Mouse (Mus musculus) intestine, embryonic 14.5 days (tissue): ENCODE results near the gene Vrk2. TPM values are rescaled to one million over a fixed set of nuclear protein-coding genes. Genes with fewer than 3 reads are reported as not detected.

ENCODE experiments used
- ATAC-seq: fragments of 200-750 bp; cut with Nextera tagmentation; replicated peaks from 2 replicates; pipeline ENCODE4 v1.8.0; 2017; ENCODE audit warnings: low read depth, moderate number of reproducible peaks, moderate TSS enrichment, moderate library complexity; ENCODE audit not compliant: low FRiP score, low TSS enrichment
- DNase-seq: peaks from one replicate; pipeline ENCODE4 v3.0.0-alpha.2; 2018; ENCODE audit warnings: low spot score
- H3K27ac ChIP-seq: fragments of 300-500 bp; sonication (generic); 2 replicates; pipeline ENCODE4 v1.5.1; 2014; ENCODE audit warnings: low read depth, mild to moderate bottlenecking, control low read depth
- H3K27me3 ChIP-seq: fragments of 300-500 bp; sonication (generic); replicated peaks from 2 replicates; pipeline ENCODE4 v1.6.1; 2014; ENCODE audit warnings: low read length, control low read depth; ENCODE audit not compliant: control insufficient read depth, insufficient read depth
- H3K36me3 ChIP-seq: fragments of 300-500 bp; sonication (generic); 2 replicates; pipeline ENCODE4 v1.6.1; 2014; ENCODE audit warnings: low read length, control low read depth; ENCODE audit not compliant: control insufficient read depth, insufficient read depth
- H3K4me1 ChIP-seq: fragments of 300-500 bp; sonication (generic); replicated peaks from 2 replicates; pipeline ENCODE4 v1.6.1; 2014; ENCODE audit warnings: low read length, control low read depth, mixed read lengths; ENCODE audit not compliant: control insufficient read depth, insufficient read depth
- H3K4me2 ChIP-seq: fragments of 300-500 bp; sonication (generic); 2 replicates; pipeline ENCODE4 v1.6.1; 2014; ENCODE audit warnings: low read length
- H3K4me3 ChIP-seq: fragments of 300-500 bp; sonication (generic); 2 replicates; pipeline ENCODE4 v1.5.1; 2014; ENCODE audit warnings: low read depth, low read length, control low read depth, mixed read lengths
- H3K9ac ChIP-seq: fragments of 300-500 bp; sonication (generic); 2 replicates; pipeline ENCODE4 v1.6.1; 2014; ENCODE audit warnings: mild to moderate bottlenecking, low read length
- H3K9me3 ChIP-seq: fragments of 300-500 bp; sonication (generic); 2 replicates; pipeline ENCODE4 v1.6.1; 2016; ENCODE audit warnings: low read length, control low read depth; ENCODE audit not compliant: control insufficient read depth
- WGBS: fragments of 180-500 bp; shearing (Covaris S2); extraction: QIAGEN DNeasy Blood & Tissue Kit; methylation state at CpG from one replicate; pipeline ENCODE4 v1.1.7; 2014; 5-methylcytosine and 5-hydroxymethylcytosine counted together
- polyA plus RNA-seq: library from polyadenylated mRNA; unstranded; fragments of >200 nt; fragmentation: Nextera tagmentation; extraction: Ambion mirVana; gene quantifications from 2 replicates; pipeline ENCODE4 v1.2.1, GENCODE M21; 2014

Vrk2 gene
- polyA plus RNA-seq, 1 experiment from 2014 or later, result 26.3 TPM

DNA sequence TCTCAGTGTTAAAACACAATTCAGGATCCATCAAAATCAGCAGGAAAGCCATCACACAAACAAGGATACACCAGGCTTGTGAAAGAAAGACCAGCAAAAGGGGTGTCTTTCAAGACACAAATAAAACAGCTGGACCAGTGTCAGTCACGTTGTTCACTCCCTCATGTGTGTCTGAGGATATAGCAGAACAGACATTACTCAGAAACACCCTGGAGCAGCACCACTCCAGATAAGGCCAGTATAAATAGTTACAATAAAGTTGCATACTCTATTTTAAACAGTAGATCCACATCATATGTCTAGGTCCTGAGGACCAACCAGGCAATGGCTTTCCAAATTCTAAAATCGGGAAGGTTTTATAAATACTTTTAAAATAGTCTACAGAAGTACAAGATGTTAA is 77.7 kb downstream of the Vrk2 start:
- Histone ChIP-seq H3K4me3 (no peak overlapping the region), H3K4me1 (no peaks in the 10 kb centered on the region), H3K4me2 (no peak overlapping the region), H3K36me3 (no peaks in the 10 kb centered on the region), H3K9ac (no peak overlapping the region), H3K27ac (no peak overlapping the region), H3K9me3 (no peaks in the 10 kb centered on the region), H3K27me3 (no peaks in the 10 kb centered on the region)
- DNase-seq (no peak), ATAC-seq (no peak)
- WGBS, result 70% methylated on average over 2 of the region's 2 CpGs

DNA sequence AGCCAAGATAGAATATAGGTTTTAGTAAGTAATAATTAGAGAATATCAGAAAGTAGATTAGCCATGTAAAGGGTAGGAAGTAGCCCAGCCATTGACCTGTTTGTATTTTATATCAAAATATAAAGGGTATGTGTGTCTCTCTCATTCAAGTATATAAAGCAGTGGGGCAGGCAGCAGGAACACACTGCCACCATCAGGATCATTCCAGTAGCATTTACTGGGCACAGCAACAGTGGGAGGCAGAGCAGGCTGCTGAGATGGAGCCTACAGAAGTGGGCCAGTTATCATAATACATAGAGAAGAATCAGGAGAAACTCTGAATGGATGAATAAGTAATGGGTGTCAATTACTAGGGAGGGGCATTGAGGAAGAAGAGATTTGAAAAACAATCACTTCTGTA is 80.1 kb downstream of the Vrk2 start:
- no peaks in the 10 kb centered on the region for H3K27me3 ChIP-seq
- no peaks in the 10 kb centered on the region for H3K4me1 ChIP-seq
- H3K4me2 ChIP-seq, result no peak overlapping the region
- no peak overlapping the region for H3K9ac ChIP-seq
- no peak overlapping the region for H3K27ac ChIP-seq
- no peaks in the 10 kb centered on the region for H3K36me3 ChIP-seq
- DNase-seq (no peak), ATAC-seq (no peak)
- H3K4me3 ChIP-seq, result no peak overlapping the region
- H3K9me3 ChIP-seq, result no peaks in the 10 kb centered on the region

- no peak overlapping the region for H3K27ac ChIP-seq
- H3K4me3 ChIP-seq, result no peak overlapping the region
- no peak for DNase-seq
- H3K9me3 ChIP-seq, result no peaks in the 10 kb centered on the region
- no peak for ATAC-seq
- H3K9ac ChIP-seq, result no peak overlapping the region
- 90% methylated on average over 5 of the region's 5 CpGs for WGBS
- H3K36me3 ChIP-seq, result no peaks in the 10 kb centered on the region
- H3K4me1 ChIP-seq, result no peaks in the 10 kb centered on the region
- no peak overlapping the region for H3K4me2 ChIP-seq
- H3K27me3 ChIP-seq, result no peaks in the 10 kb centered on the region
Observed at GRCm38 (mm10) chr11:26495951-26496350, 97.8 kb downstream of the Vrk2 start.

GRCm38 (mm10) chr11:26489761-26490466 is 103.9 kb downstream of the Vrk2 start:
- Histone ChIP-seq H3K4me3 (no peak overlapping the region), H3K4me1 (peaks cover 15% of the 10 kb centered on the region), H3K4me2 (peak overlapping the region; percentile 20; the same call in 1 of the 2 replicates), H3K9ac (no peak overlapping the region), H3K36me3 (no peaks in the 10 kb centered on the region), H3K27ac (peak overlapping the region; percentile 54; the same call in 1 of the 2 replicates), H3K9me3 (no peaks in the 10 kb centered on the region), H3K27me3 (no peaks in the 10 kb centered on the region)
- DNase-seq (peak; percentile 64), ATAC-seq (peak; percentile 78)
- WGBS, result 21% methylated on average over 12 of the region's 12 CpGs

DNA sequence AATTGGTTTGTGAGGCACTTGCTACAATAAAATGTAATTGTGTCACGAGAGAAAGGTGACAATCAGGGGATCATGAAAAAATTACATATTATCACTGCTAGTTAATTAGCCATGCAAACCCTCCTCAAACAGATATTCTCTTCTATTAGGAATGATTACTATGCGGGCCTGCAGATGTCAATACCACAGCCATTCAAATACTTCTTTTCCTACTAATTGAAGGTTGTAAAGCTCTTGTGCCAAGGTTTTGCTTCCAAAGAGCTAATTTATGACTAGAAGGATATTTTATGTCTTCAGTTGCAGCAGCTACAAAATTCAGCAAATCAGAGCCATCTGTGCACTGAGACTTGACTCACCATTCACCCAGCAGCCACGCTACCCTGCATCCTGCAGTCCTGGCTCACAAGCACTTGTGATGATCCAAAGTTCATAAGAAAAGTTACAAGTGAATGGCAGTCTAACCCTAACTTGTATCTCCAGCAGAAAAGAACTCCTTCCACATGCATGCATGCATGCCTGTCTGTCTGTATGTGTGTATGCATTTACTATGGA is 112.0 kb downstream of the Vrk2 start:
- WGBS, result 83% methylated on average over 3 of the region's 3 CpGs
- H3K36me3 ChIP-seq, result no peaks in the 10 kb centered on the region; the same call in 1 of the 2 replicates
- no peak overlapping the region for H3K27ac ChIP-seq
- no peaks in the 10 kb centered on the region for H3K27me3 ChIP-seq
- DNase-seq (no peak), ATAC-seq (no peak)
- no peaks in the 10 kb centered on the region for H3K4me1 ChIP-seq
- no peak overlapping the region for H3K9ac ChIP-seq
- H3K4me2 ChIP-seq, result no peak overlapping the region
- no peaks in the 10 kb centered on the region for H3K9me3 ChIP-seq
- H3K4me3 ChIP-seq, result no peak overlapping the region

DNA sequence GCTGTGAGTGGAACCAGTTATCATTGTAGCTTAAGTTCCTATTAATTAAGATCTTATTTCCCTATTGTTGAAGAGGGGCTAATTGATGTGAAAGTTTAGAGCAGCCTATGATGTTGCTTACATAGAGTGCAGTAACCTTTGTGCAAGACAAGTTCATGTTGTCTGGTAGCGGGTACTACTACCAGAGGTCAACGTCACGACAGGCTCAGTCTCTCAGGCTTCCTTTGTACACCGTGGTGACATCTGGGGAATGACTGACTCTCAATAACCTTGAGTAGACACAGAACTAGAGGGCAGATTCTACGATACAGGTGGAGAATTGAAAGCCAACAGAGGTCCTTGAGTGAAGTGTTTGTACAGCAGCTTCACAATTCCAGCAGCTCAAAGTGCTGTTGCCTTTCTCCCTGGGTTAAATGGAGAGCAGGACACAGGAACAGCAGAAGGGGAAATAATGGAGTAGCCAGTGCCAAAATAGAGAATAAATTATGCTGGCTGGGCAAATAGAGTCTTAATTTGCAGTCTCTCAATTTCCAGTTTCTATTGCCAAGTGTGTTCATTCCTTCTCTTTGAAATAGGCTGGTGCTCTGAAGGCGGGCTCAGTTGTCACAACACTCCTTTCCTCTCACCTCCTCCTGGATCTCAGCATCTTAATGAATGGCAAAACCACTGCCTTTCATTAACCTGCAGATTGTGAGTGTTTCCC is 116.6 kb downstream of the Vrk2 start:
- Histone ChIP-seq H3K9me3 (no peaks in the 10 kb centered on the region), H3K9ac (no peak overlapping the region), H3K27ac (no peak overlapping the region), H3K4me3 (no peak overlapping the region), H3K27me3 (no peaks in the 10 kb centered on the region), H3K4me2 (no peak overlapping the region), H3K4me1 (no peaks in the 10 kb centered on the region), H3K36me3 (peaks cover 25% of the 10 kb centered on the region)
- 87% methylated on average over 6 of the region's 6 CpGs for WGBS
- DNase-seq, result no peak
- ATAC-seq, result no peak

GRCm38 (mm10) chr11:26454081-26454480 is 139.7 kb downstream of the Vrk2 start:
- no peak overlapping the region for H3K27ac ChIP-seq
- 85% methylated on average over 4 of the region's 4 CpGs for WGBS
- no peak overlapping the region for H3K4me2 ChIP-seq
- ATAC-seq, result no peak
- DNase-seq, result no peak
- H3K4me1 ChIP-seq, result no peaks in the 10 kb centered on the region
- no peaks in the 10 kb centered on the region; the same call in 1 of the 2 replicates for H3K36me3 ChIP-seq
- H3K9me3 ChIP-seq, result no peaks in the 10 kb centered on the region
- H3K4me3 ChIP-seq, result no peak overlapping the region
- no peaks in the 10 kb centered on the region for H3K27me3 ChIP-seq
- H3K9ac ChIP-seq, result no peak overlapping the region

- Histone ChIP-seq H3K9ac (no peak overlapping the region), H3K4me3 (no peak overlapping the region), H3K4me2 (no peak overlapping the region), H3K9me3 (no peaks in the 10 kb centered on the region), H3K27me3 (no peaks in the 10 kb centered on the region), H3K27ac (no peak overlapping the region), H3K36me3 (no peaks in the 10 kb centered on the region; the same call in 1 of the 2 replicates), H3K4me1 (no peaks in the 10 kb centered on the region)
- ATAC-seq, result no peak
- no peak for DNase-seq
- WGBS, result 86% methylated on average over 4 of the region's 4 CpGs
Observed at GRCm38 (mm10) chr11:26452693-26453092, 141.1 kb downstream of the Vrk2 start.
